Mouse (Mus musculus) brain, embryonic 14.5 days (tissue): ENCODE data around the gene Znrf2.

ENCODE experiments used
- CTCF ChIP-seq: fragments of 200-500 bp; IDR thresholded peaks from 2 replicates; pipeline ENCODE4 v1.5.1; 2012; ENCODE audit warnings: inconsistent platforms, mild to moderate bottlenecking, moderate library complexity, borderline replicate concordance; ENCODE audit not compliant: insufficient read depth, insufficient read length; ENCODE audit errors: extremely low read depth
- POLR2A ChIP-seq: fragments of 200-500 bp; IDR thresholded peaks from 2 replicates; pipeline ENCODE4 v1.6.1; 2012; ENCODE audit warnings: mild to moderate bottlenecking, inconsistent platforms, borderline replicate concordance; ENCODE audit not compliant: poor library complexity, insufficient read depth, insufficient read length, severe bottlenecking; ENCODE audit errors: extremely low read depth

DNA sequence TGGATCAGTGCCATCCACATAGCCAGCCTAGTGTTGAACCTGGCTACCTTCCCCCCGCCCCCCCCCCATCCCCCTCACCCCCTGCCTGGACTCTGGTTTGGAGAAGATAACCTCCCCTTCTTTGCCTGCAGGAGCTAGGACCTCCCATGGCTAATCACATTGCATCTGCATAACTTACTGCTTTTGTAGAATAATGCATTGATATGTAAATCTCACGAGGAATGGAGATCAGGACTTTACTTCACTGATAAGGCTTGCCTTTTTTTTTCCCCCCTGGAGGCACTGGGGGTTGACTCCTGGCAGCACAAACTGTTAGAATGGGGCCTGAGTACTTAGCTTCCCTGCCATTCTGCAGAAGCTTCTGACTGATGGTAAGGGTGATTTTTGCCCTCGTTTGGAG is 36.0 kb downstream of the Znrf2 start:
- TF ChIP-seq CTCF (no peak), POLR2A (no peak)
